Mouse (Mus musculus) stomach, embryonic 16.5 days (tissue): ENCODE data around the gene Trp53i11. TPM values are rescaled to one million over a fixed set of nuclear protein-coding genes. Genes with fewer than 3 reads are reported as not detected.

Experiments
- ATAC-seq: fragments of 200-750 bp; cut with Nextera tagmentation; 2 replicates; pipeline ENCODE4 v1.8.0; 2017; ENCODE audit warnings: moderate number of reproducible peaks, moderate TSS enrichment; ENCODE audit not compliant: insufficient read depth, low FRiP score
- H3K27ac ChIP-seq: fragments of 300-500 bp; sonication (generic); 2 replicates; pipeline ENCODE4 v1.5.1; 2014; ENCODE audit warnings: low read length
- H3K27me3 ChIP-seq: fragments of 300-500 bp; sonication (generic); 2 replicates; pipeline ENCODE4 v1.6.1; 2014; ENCODE audit warnings: low read length, control low read depth, mixed read lengths; ENCODE audit not compliant: control insufficient read depth, insufficient read depth
- H3K36me3 ChIP-seq: fragments of 300-500 bp; sonication (generic); 2 replicates; pipeline ENCODE4 v1.6.1; 2014; ENCODE audit warnings: low read length; ENCODE audit not compliant: control insufficient read depth, insufficient read depth
- H3K4me1 ChIP-seq: fragments of 300-500 bp; sonication (generic); 2 replicates; pipeline ENCODE4 v1.6.1; 2014; ENCODE audit warnings: low read length, control low read depth, mixed read lengths; ENCODE audit not compliant: control insufficient read depth, insufficient read depth
- H3K4me2 ChIP-seq: fragments of 300-500 bp; sonication (generic); 2 replicates; pipeline ENCODE4 v1.6.1; 2014; ENCODE audit warnings: low read depth, low read length, mixed read lengths
- H3K4me3 ChIP-seq: fragments of 300-500 bp; sonication (generic); replicated peaks from 2 replicates; pipeline ENCODE4 v1.5.1; 2014; ENCODE audit warnings: mild to moderate bottlenecking, low read length
- H3K9ac ChIP-seq: fragments of 300-500 bp; sonication (generic); 2 replicates; pipeline ENCODE4 v1.6.1; 2014; ENCODE audit warnings: low read length
- H3K9me3 ChIP-seq: fragments of 300-500 bp; sonication (generic); replicated peaks from 2 replicates; pipeline ENCODE4 v1.6.1; 2016; ENCODE audit warnings: low read length, control low read depth; ENCODE audit not compliant: control insufficient read depth
- WGBS: fragments of 180-500 bp; shearing (Covaris S2); extraction: QIAGEN DNeasy Blood & Tissue Kit; methylation state at CpG from one replicate; pipeline ENCODE4 v1.1.7; 2014; 5-methylcytosine and 5-hydroxymethylcytosine counted together
- polyA plus RNA-seq: library from polyadenylated mRNA; unstranded; fragments of >200 nt; fragmentation: Nextera tagmentation; extraction: Ambion mirVana; gene quantifications from 2 replicates; pipeline ENCODE4 v1.2.1, GENCODE M21; 2015

Trp53i11 gene
- polyA plus RNA-seq, 1 experiment from 2014 or later = 34.0 TPM

DNA sequence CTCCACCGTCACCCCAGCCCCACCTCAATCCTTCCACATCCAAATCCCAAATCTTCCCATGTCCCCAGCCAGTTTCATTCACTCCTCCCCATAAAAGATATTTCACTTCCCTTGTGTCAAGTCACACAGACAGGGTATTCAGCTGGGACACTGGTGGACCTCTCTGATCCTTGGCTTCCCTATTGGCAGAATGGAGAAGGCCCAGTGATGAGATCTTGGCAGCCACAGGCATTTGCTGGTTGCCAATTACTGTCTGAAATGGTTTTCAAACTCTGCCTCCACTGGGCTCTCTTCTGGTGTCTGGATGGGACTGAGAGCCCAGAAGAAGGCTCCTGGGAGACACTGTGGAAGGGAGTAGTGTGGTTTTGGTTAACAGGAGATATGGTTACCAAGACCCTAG, 33.5 kb upstream of the Trp53i11 start:
- 94% methylated on average over 1 of the region's 1 CpGs for WGBS
- H3K9me3 ChIP-seq = no peaks in the 10 kb centered on the region
- no peak for ATAC-seq
- no peak overlapping the region for H3K27ac ChIP-seq
- no peak overlapping the region for H3K4me2 ChIP-seq
- no peak overlapping the region for H3K4me3 ChIP-seq
- no peaks in the 10 kb centered on the region; the same call in 1 of the 2 replicates for H3K4me1 ChIP-seq
- H3K27me3 ChIP-seq = no peaks in the 10 kb centered on the region
- no peak overlapping the region for H3K9ac ChIP-seq
- no peaks in the 10 kb centered on the region for H3K36me3 ChIP-seq

DNA sequence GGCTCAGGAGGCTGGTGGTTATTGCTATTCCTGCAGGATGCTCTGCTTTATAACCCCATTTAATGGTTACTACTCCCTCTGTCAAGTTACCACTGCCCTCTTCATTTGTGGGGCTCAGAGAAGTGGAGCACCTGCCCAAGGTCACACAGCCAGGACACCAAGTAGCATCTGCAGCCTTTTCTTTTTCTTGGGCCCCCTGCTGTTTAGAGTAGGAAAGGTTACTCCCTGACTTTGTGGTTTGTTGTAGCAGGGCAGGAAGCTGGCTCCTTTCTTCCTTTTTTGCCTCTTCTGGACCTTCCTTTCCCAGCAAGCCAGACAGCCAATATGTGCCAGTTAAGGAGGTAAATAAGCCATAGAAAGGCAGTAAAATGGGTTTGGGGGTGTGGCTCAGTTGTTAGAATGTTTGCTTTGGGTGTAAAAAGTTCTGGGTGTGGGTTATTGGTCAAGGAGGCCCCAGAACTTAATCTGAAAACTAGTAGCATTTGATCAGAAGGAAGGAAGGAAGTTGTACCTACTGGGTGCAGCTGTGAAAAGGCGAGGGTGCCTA, 32.8 kb upstream of the Trp53i11 start:
- WGBS = 52% methylated on average over 1 of the region's 1 CpGs
- peak; percentile 30; the same call in 1 of the 2 replicates for ATAC-seq
- Histone ChIP-seq H3K9me3 (no peaks in the 10 kb centered on the region), H3K27me3 (no peaks in the 10 kb centered on the region), H3K4me1 (no peaks in the 10 kb centered on the region; the same call in 1 of the 2 replicates), H3K4me2 (no peak overlapping the region), H3K36me3 (no peaks in the 10 kb centered on the region), H3K4me3 (no peak overlapping the region), H3K9ac (no peak overlapping the region), H3K27ac (no peak overlapping the region)

DNA sequence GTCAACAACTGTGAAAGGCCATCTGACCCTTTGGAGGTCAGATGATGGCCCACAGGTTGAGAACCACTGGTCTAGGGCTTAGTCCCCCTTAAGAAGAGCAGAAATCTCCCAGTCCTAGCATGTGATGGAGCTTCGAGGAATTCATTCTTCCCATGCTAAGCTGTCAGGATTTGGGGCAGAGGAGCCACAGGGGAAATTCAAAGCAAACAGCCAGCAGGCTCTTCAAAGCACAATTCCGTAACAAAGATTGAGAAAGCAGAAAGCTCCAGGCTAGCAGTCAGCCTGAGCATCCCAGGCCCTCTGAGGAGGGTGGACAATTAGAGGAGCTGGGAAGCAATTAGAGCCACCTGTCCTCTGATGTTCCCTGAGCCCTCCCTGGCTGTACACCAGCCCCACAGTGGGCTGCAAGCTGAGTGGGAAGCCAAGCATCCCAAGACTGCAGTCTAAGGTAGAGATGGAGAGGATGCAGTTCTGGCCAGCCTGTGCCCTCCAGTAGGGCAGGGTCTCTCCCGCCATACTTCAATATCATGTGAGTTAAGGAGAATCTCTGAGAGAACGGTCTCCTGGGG, 26.8 kb upstream of the Trp53i11 start:
- Histone ChIP-seq H3K4me2 (no peak overlapping the region), H3K9me3 (no peaks in the 10 kb centered on the region), H3K27me3 (no peaks in the 10 kb centered on the region), H3K9ac (no peak overlapping the region), H3K4me3 (no peak overlapping the region), H3K4me1 (peaks cover 16% of the 10 kb centered on the region), H3K36me3 (no peaks in the 10 kb centered on the region), H3K27ac (no peak overlapping the region)
- WGBS = 87% methylated on average over 4 of the region's 4 CpGs
- no peak for ATAC-seq

DNA sequence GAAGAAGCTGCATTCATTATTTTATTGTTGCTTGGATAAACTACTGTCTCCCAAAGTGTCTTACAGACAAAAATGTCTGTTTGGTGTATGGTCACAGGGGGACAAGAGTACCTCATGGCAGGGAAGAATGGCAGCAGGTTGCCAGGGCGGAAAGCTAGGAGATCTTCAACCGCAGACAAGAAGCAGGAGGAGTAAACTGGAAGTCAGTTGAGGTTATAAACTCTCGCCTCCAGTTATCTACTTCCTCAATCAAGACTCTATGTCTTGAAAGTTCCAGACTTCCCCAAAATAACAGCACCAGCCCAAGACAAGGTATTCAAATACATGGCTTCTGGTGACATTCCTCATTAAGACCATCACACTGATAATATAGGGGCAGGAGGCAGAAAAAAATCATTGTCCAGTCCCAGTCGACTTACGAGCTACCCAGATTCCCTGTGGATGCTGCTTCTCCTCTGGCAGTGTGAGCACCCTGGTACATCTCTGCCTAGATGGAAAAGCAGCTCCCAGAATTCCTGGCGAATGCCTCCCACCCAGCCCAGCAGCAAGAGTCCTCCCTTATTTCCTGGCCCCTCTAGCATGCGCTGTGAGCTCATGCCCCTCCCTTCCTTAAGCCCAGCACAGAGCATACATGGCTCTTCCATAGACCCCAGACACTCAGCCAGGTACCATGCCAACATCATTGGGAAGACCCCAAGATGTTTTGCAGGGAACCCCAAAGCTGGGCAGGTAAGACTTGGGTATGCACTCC, 25.3 kb upstream of the Trp53i11 start:
- no peaks in the 10 kb centered on the region for H3K27me3 ChIP-seq
- H3K4me3 ChIP-seq = no peak overlapping the region
- H3K9me3 ChIP-seq = no peaks in the 10 kb centered on the region
- no peaks in the 10 kb centered on the region for H3K36me3 ChIP-seq
- peaks cover 21% of the 10 kb centered on the region for H3K4me1 ChIP-seq
- WGBS = 69% methylated on average over 7 of the region's 7 CpGs
- no peak overlapping the region for H3K4me2 ChIP-seq
- H3K9ac ChIP-seq = no peak overlapping the region
- ATAC-seq = no peak
- H3K27ac ChIP-seq = no peak overlapping the region

DNA sequence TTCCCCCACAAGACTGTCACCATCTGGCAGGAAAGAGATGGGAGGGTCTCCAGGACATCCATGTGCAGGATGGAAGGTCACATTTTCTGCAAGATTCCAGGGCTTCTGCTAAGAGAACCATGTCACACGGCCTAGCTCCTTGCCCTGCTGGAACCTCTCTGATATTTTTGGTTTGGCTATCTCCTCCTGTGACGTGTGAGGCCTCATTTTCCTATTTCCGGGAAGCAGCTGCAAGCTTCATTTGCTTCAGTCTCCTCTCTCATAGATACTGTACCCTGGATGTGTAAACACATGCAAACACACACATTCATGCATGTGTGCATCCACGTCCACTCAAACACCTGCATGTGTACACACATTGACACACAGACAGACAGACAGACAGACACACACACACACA, 24.6 kb upstream of the Trp53i11 start:
- no peaks in the 10 kb centered on the region for H3K36me3 ChIP-seq
- H3K9ac ChIP-seq = no peak overlapping the region
- no peak overlapping the region for H3K4me3 ChIP-seq
- no peaks in the 10 kb centered on the region for H3K9me3 ChIP-seq
- no peak overlapping the region for H3K4me2 ChIP-seq
- 61% methylated on average over 4 of the region's 4 CpGs for WGBS
- peaks cover 21% of the 10 kb centered on the region for H3K4me1 ChIP-seq
- no peak for ATAC-seq
- peak overlapping the region; percentile 34 for H3K27ac ChIP-seq
- H3K27me3 ChIP-seq = no peaks in the 10 kb centered on the region

DNA sequence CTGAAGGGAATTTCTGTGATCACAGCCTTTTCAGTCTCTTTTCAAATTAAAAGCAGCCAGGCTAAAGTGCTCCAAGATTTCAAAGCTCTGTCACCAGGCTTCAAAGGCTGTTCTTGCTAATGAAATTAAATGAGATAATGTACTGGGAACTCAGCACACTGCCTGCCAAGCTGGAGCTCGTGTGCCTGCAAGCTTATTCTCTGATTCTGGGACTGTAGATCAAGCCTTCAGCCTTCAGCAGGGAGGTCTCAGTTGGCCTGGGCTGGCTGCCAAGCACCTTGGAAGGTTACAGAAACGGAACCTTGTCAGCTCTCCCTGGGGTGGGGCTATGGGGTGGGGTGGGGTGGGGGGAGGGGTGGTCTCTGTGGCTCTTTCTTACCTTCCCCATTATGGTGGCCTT, 24.0 kb upstream of the Trp53i11 start:
- H3K4me2 ChIP-seq = no peak overlapping the region
- peaks cover 21% of the 10 kb centered on the region for H3K4me1 ChIP-seq
- WGBS = 2% methylated on average over 2 of the region's 2 CpGs
- no peaks in the 10 kb centered on the region for H3K27me3 ChIP-seq
- H3K27ac ChIP-seq = peak overlapping the region; percentile 34
- H3K4me3 ChIP-seq = no peak overlapping the region
- ATAC-seq = peak; percentile 41; the same call in 1 of the 2 replicates
- H3K36me3 ChIP-seq = no peaks in the 10 kb centered on the region
- no peaks in the 10 kb centered on the region for H3K9me3 ChIP-seq
- no peak overlapping the region for H3K9ac ChIP-seq

DNA sequence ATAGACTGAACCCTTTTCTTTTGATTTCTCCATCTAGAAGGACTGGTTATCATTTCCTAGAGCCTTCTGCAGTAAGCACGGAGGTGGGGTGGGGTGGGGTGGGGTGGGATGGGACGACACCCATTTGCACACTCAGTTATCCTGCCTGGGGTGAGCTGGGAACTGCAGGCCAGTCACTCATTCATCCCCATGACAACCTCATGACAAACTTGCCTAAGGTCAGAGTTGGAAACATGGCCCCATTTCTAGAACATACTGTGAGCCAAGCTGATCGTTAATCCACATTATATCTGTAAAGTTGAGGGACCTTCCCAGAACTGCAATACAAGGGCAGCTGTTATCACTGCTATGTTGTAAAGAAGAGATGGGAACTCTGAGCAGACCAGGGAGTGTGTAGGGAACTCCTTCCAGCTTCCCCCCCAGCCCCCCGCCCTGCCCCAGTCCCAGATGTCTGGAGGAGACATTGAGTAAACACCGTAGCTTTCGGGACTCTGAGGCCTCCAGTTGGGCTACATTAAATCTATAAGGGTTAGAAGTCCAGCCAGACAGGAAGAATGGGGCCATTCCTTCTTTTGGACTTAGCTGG, 23.5 kb upstream of the Trp53i11 start:
- Histone ChIP-seq H3K4me3 (no peak overlapping the region), H3K4me2 (no peak overlapping the region), H3K27me3 (no peaks in the 10 kb centered on the region), H3K9me3 (no peaks in the 10 kb centered on the region), H3K4me1 (peaks cover 21% of the 10 kb centered on the region), H3K27ac (peak overlapping the region; percentile 34; the same call in 1 of the 2 replicates), H3K36me3 (no peaks in the 10 kb centered on the region), H3K9ac (no peak overlapping the region)
- ATAC-seq = peak; percentile 39; the same call in 1 of the 2 replicates
- WGBS = 37% methylated on average over 6 of the region's 6 CpGs

DNA sequence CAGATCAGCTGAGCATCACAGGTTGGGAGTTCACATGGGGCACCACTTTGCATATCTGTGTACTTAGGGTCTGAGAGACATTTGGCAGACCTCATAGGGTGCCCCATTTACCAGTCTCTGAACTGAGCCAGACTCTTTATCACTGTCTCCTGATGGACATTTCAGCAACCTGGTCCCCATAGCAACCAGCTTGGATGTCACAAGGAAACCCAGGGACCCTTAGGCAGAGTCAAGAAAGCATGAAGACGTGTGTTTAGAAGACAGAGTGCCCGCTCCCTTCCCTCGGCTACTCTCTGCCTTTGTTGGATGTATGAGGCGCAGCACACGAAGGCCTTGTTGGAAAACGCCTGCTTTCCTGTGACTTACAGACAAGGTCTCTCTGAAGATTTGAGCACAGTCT, 21.1 kb upstream of the Trp53i11 start:
- H3K27ac ChIP-seq = no peak overlapping the region
- no peaks in the 10 kb centered on the region for H3K9me3 ChIP-seq
- peaks cover 25% of the 10 kb centered on the region for H3K4me1 ChIP-seq
- no peak for ATAC-seq
- no peaks in the 10 kb centered on the region for H3K27me3 ChIP-seq
- H3K9ac ChIP-seq = no peak overlapping the region; the same call in 1 of the 2 replicates
- no peaks in the 10 kb centered on the region for H3K36me3 ChIP-seq
- H3K4me2 ChIP-seq = no peak overlapping the region
- H3K4me3 ChIP-seq = no peak overlapping the region
- 80% methylated on average over 6 of the region's 6 CpGs for WGBS
